Mouse (Mus musculus): Measurements from ENCODE around the gene Erich6.

- TF ChIP-seq CTCF (IDR thresholded peaks at IDR 0.05): no peak
- no peak for TF ChIP-seq EP300 (IDR thresholded peaks at IDR 0.05)
Observed at GRCm38 (mm10) chr3:58582788-58583426, 54.1 kb downstream of the Erich6 start.

Measured in lung, postnatal 0 days (tissue).